Mouse (Mus musculus) T-cell, adult 2 months (primary cell): ENCODE measurements at regions not wholly inside any gene's neighbourhood (a gene's known extent, or its start where the extent isn't known, plus 50 kb on each side); places are given as distances from the start of the nearest gene placed in this dataset.
A peak's percentile ranks its signal among the peaks of the same experiment; 100 is the strongest.

ENCODE experiments used
- DNase-seq: peaks from one replicate; pipeline ENCODE4 v3.0.0; 2022; ENCODE audit warnings: low spot score

GRCm38 (mm10) chr1:13834860-13835840 lies 2258.0 kb downstream of the 4930444P10Rik start:
- DNase-seq: no peak

GRCm38 (mm10) chr1:13807786-13808185 lies 2285.3 kb downstream of the 4930444P10Rik start:
- DNase-seq: no peak

GRCm38 (mm10) chr1:13800460-13800859 lies 2292.7 kb downstream of the 4930444P10Rik start:
- DNase-seq: no peak

- DNase-seq: no peak
Observed at GRCm38 (mm10) chr1:13798848-13799247, 2294.3 kb downstream of the 4930444P10Rik start.

GRCm38 (mm10) chr1:13795196-13795595 lies 2297.9 kb downstream of the 4930444P10Rik start:
- DNase-seq: no peak

- peak; percentile 22 for DNase-seq
Observed at GRCm38 (mm10) chr1:13789318-13790085, 2303.6 kb downstream of the 4930444P10Rik start.

GRCm38 (mm10) chr1:13787016-13787415 lies 2306.1 kb downstream of the 4930444P10Rik start:
- DNase-seq: no peak

GRCm38 (mm10) chr1:13784396-13784795 lies 2308.7 kb downstream of the 4930444P10Rik start:
- DNase-seq: peak; percentile 9

- no peak for DNase-seq
Observed at GRCm38 (mm10) chr1:13782633-13783032, 2310.5 kb downstream of the 4930444P10Rik start.

- DNase-seq: no peak
Observed at GRCm38 (mm10) chr1:13772106-13772505, 2321.0 kb downstream of the 4930444P10Rik start.

GRCm38 (mm10) chr1:13771014-13771463 lies 2322.1 kb downstream of the 4930444P10Rik start:
- no peak for DNase-seq

- DNase-seq: no peak
Observed at GRCm38 (mm10) chr1:13752479-13752878, 2338.6 kb downstream of the A830018L16Rik start.

GRCm38 (mm10) chr1:13751381-13751780 lies 2337.5 kb downstream of the A830018L16Rik start:
- no peak for DNase-seq
